Comparison of ENCODE assay signal across 8 mouse cellular contexts in genomic region chr19:46046621-46047025, GRCm38 (mm10). TPM values are rescaled to one million over a fixed set of nuclear protein-coding genes. Genes with fewer than 3 reads are reported as not detected.
A peak's percentile ranks its signal among the peaks of the same experiment; 100 is the strongest.
DNase-seq lines count a peak whose midpoint lies in the region; ATAC-seq lines count a peak whose summit lies in the region.

No protein-coding gene starts in this region.

- WGBS in hindbrain, embryonic 14.5 days: 9% methylated on average over 10 of the region's 10 CpGs

- peak overlapping the region; percentile 73 for H3K4me2 ChIP-seq in hindbrain, embryonic 14.5 days (replicated peaks)

- no peaks in the 10 kb centered on the region for H3K27me3 ChIP-seq in hindbrain, embryonic 14.5 days (ENCODE audit: control insufficient read depth, insufficient read depth, low read length)

- no peak overlapping the region for H3K4me3 ChIP-seq in hindbrain, embryonic 14.5 days (replicated peaks; ENCODE audit: low read length)

- no peaks in the 10 kb centered on the region for H3K36me3 ChIP-seq in hindbrain, embryonic 14.5 days (replicated peaks; ENCODE audit: control insufficient read depth, insufficient read depth)

- H3K4me1 ChIP-seq in hindbrain, embryonic 14.5 days (replicated peaks; ENCODE audit: control insufficient read depth, insufficient read depth, low read length): peaks cover 41% of the 10 kb centered on the region

- DNase-seq in adrenal gland, adult (ENCODE audit: inconsistent age in 2 of 2, low spot score in 1 of 2): peak; percentile 23 to 52
- no peak for DNase-seq in adrenal gland, postnatal 36 days
- DNase-seq in ES-CJ7 (ENCODE audit: low read depth, low spot score): peak; percentile 76
- DNase-seq in hindbrain, embryonic 14.5 days (ENCODE audit: low spot score): no peak
- peak; percentile 36 for DNase-seq in lung, postnatal 36 days
- DNase-seq in layer of hippocampus, postnatal 36 days: no peak
- no peak for DNase-seq in spleen, postnatal 36 days (ENCODE audit: low spot score in 2 of 2)
- DNase-seq in urinary bladder, postnatal 25 days (ENCODE audit: low spot score): no peak

- no peaks in the 10 kb centered on the region for H3K9me3 ChIP-seq in hindbrain, embryonic 14.5 days (ENCODE audit: control insufficient read depth, low read length)

- ATAC-seq in hindbrain, embryonic 14.5 days (ENCODE audit: low FRiP score): no peak

- H3K27ac ChIP-seq in hindbrain, embryonic 14.5 days: peak overlapping the region; percentile 93

- no peak overlapping the region for H3K9ac ChIP-seq in hindbrain, embryonic 14.5 days

RNA-seq across cellular contexts. Expression of gene Ldb1, which starts 1.6 kb away (rescaled TPM):
- total RNA-seq in adrenal gland, postnatal 36 days (2021): 10 to 100 TPM; 57.5 to 64.0 TPM
- 92.2 and 95.4 TPM in 2 replicates for polyA plus RNA-seq in hindbrain, embryonic 14.5 days (2014; fragmentation: Nextera tagmentation; extraction: Ambion mirVana)
- total RNA-seq in layer of hippocampus, postnatal 36 days (2021): 100 to 1,000 TPM; 107 to 114 TPM

RNA-seq across cellular contexts. Expression of gene Pprc1, which starts 1.9 kb away (rescaled TPM):
- 10 to 100 TPM; 28.6 to 49.3 TPM for total RNA-seq in adrenal gland, postnatal 36 days (2021)
- polyA plus RNA-seq in hindbrain, embryonic 14.5 days (2014; fragmentation: Nextera tagmentation; extraction: Ambion mirVana): 19.1 and 29.6 TPM in 2 replicates
- total RNA-seq in layer of hippocampus, postnatal 36 days (2021): 10 to 100 TPM; 29.7 to 30.9 TPM

RNA-seq across cellular contexts. Expression of gene Nolc1, which starts 29.0 kb away (rescaled TPM):
- total RNA-seq in adrenal gland, postnatal 36 days (2021): 10 to 100 TPM; 42.0 to 56.0 TPM
- polyA plus RNA-seq in hindbrain, embryonic 14.5 days (2014; fragmentation: Nextera tagmentation; extraction: Ambion mirVana): 58.1 and 63.2 TPM in 2 replicates
- total RNA-seq in layer of hippocampus, postnatal 36 days (2021): 10 to 100 TPM; 46.3 to 49.3 TPM

RNA-seq across cellular contexts. Expression of gene Hps6, which starts 43.3 kb away (rescaled TPM):
- 10 to 100 TPM; 13.8 to 19.7 TPM for total RNA-seq in adrenal gland, postnatal 36 days (2021)
- 2.9 and 3.1 TPM in 2 replicates for polyA plus RNA-seq in hindbrain, embryonic 14.5 days (2014; fragmentation: Nextera tagmentation; extraction: Ambion mirVana)
- 1 to 10 TPM; 5.7 to 7.3 TPM for total RNA-seq in layer of hippocampus, postnatal 36 days (2021)

RNA-seq across cellular contexts. Expression of gene Armh3, which starts 48.3 kb away (rescaled TPM):
- total RNA-seq in adrenal gland, postnatal 36 days (2021): 10 to 100 TPM; 12.9 to 17.9 TPM
- polyA plus RNA-seq in hindbrain, embryonic 14.5 days (2014; fragmentation: Nextera tagmentation; extraction: Ambion mirVana): 17.7 and 18.7 TPM in 2 replicates
- total RNA-seq in layer of hippocampus, postnatal 36 days (2021): 10 to 100 TPM; 20.3 to 22.4 TPM

Comparison
In these comparisons a context has a peak if more than half of its experiments do, and no peak if none do; other contexts are left out.
1. DNase-seq: peak in adrenal gland, adult (2 of 2), ES-CJ7 (single experiment) and lung, postnatal 36 days (single experiment); none in adrenal gland, postnatal 36 days (0 of 2), hindbrain, embryonic 14.5 days (single experiment), layer of hippocampus, postnatal 36 days (0 of 2), spleen, postnatal 36 days (0 of 2) and urinary bladder, postnatal 25 days (single experiment).